28 mouse cellular contexts compared by ENCODE assay signal in genomic region chr5:104212531-104212930, GRCm38 (mm10). TPM values are rescaled to one million over a fixed set of nuclear protein-coding genes. Genes with fewer than 3 reads are reported as not detected.
DNase-seq lines count a peak whose midpoint lies in the region; ATAC-seq and TF ChIP-seq lines count a peak whose summit lies in the region.
"Had no signal": no experiment of that assay in that cellular context is flagged by ENCODE, and none has a peak within 500 bp of the region (broad histone marks: within the 10 kb centered on the region; RNA-seq: fewer than 3 reads in every experiment).

No protein-coding gene starts in this region.

- no peak overlapping the region for H3K27ac ChIP-seq in heart, adult 2 months
- no peak overlapping the region for H3K27ac ChIP-seq in heart, embryonic 11.5 days (ENCODE audit: low read depth, low read length)
- no peak overlapping the region for H3K27ac ChIP-seq in testis, adult 2 months (ENCODE audit: control insufficient read depth, insufficient read depth, low read depth, low read length)
- H3K27ac ChIP-seq in limb, embryonic 10.5 days: peak overlapping the region; percentile 42; the same call in 1 of the 2 replicates
- no peak overlapping the region for H3K27ac ChIP-seq in midbrain, postnatal 0 days (ENCODE audit: low read depth, low read length)
- H3K27ac ChIP-seq: embryonic facial prominence, embryonic 13.5 days; embryonic facial prominence, embryonic 15.5 days; forebrain, embryonic 10.5 days; forebrain, embryonic 12.5 days had no signal

- peak; percentile 14 for DNase-seq in gastrocnemius, postnatal 25 days
- no peak for DNase-seq in gastrocnemius, postnatal 4 days (ENCODE audit: low spot score in 2 of 2)
- peak; percentile 9 to 28 for DNase-seq in heart, adult 2 months
- DNase-seq in testis, postnatal 10 days (ENCODE audit: low spot score): no peak
- DNase-seq in limb, embryonic 10.5 days (ENCODE audit: low spot score): no peak
- DNase-seq in midbrain, postnatal 0 days (ENCODE audit: low spot score): no peak
- DNase-seq: adrenal gland, adult 2 months; adrenal gland, postnatal 10 days; adrenal gland, postnatal 25 days; cerebellum, adult 11-12 months; cerebellum, adult 2 months; cerebellum, adult 9-10 months; cerebellum, postnatal 10 days had no signal

- TF ChIP-seq EP300 in heart, adult 2 months (IDR thresholded peaks at IDR 0.05; ENCODE audit: insufficient read depth, low read depth, low read length): no peak

- no peaks in the 10 kb centered on the region for H3K9me3 ChIP-seq in heart, embryonic 11.5 days (replicated peaks; ENCODE audit: control insufficient read depth, low read length)
- no peaks in the 10 kb centered on the region for H3K9me3 ChIP-seq in limb, embryonic 10.5 days (replicated peaks)
- no peaks in the 10 kb centered on the region for H3K9me3 ChIP-seq in midbrain, postnatal 0 days (ENCODE audit: low read length)
- H3K9me3 ChIP-seq: embryonic facial prominence, embryonic 13.5 days; embryonic facial prominence, embryonic 15.5 days; forebrain, embryonic 10.5 days; forebrain, embryonic 12.5 days had no signal

- no peak overlapping the region for H3K4me3 ChIP-seq in heart, adult 2 months
- H3K4me3 ChIP-seq in heart, embryonic 11.5 days (ENCODE audit: low read depth, low read length): no peak overlapping the region
- H3K4me3 ChIP-seq in testis, adult 2 months (ENCODE audit: control insufficient read depth, low read depth, low read length): peak overlapping the region; percentile 5; the same call in 1 of the 2 replicates
- no peak overlapping the region for H3K4me3 ChIP-seq in limb, embryonic 10.5 days
- H3K4me3 ChIP-seq in midbrain, postnatal 0 days (ENCODE audit: low read depth, low read length): no peak overlapping the region
- H3K4me3 ChIP-seq: embryonic facial prominence, embryonic 13.5 days; embryonic facial prominence, embryonic 15.5 days; erythroblast, embryonic 14.5 days; forebrain, embryonic 10.5 days; forebrain, embryonic 12.5 days had no signal

- H3K9ac ChIP-seq in heart, adult 2 months (ENCODE audit: low read depth, low read length): no peak overlapping the region
- H3K9ac ChIP-seq in heart, embryonic 11.5 days (ENCODE audit: low read depth, low read length): no peak overlapping the region
- no peak overlapping the region for H3K9ac ChIP-seq in midbrain, postnatal 0 days (replicated peaks; ENCODE audit: low read length, poor library complexity, severe bottlenecking)
- H3K9ac ChIP-seq: embryonic facial prominence, embryonic 13.5 days; embryonic facial prominence, embryonic 15.5 days; forebrain, embryonic 12.5 days had no signal

- 63% methylated on average over 11 of the region's 11 CpGs for WGBS in heart, adult 2 months
- 71% methylated on average over 11 of the region's 11 CpGs for WGBS in heart, embryonic 11.5 days (ENCODE audit: insufficient replicate concordance)
- WGBS in limb, embryonic 10.5 days: 86% methylated on average over 11 of the region's 11 CpGs
- whole genome bisulfite sequencing in midbrain, postnatal 0 days: 80% methylated on average over 11 of the region's 11 CpGs

- H3K36me3 ChIP-seq in heart, adult 2 months (ENCODE audit: control insufficient read depth, insufficient read depth, low read length): no peaks in the 10 kb centered on the region
- no peaks in the 10 kb centered on the region for H3K36me3 ChIP-seq in heart, embryonic 11.5 days (ENCODE audit: control insufficient read depth, insufficient read depth, low read length)
- H3K36me3 ChIP-seq in testis, adult 2 months (ENCODE audit: control insufficient read depth, insufficient read depth, low read length): no peaks in the 10 kb centered on the region
- H3K36me3 ChIP-seq in limb, embryonic 10.5 days: no peaks in the 10 kb centered on the region
- no peaks in the 10 kb centered on the region for H3K36me3 ChIP-seq in midbrain, postnatal 0 days (ENCODE audit: insufficient read depth, low read length)
- H3K36me3 ChIP-seq: embryonic facial prominence, embryonic 13.5 days; embryonic facial prominence, embryonic 15.5 days; forebrain, embryonic 10.5 days; forebrain, embryonic 12.5 days had no signal

- TF ChIP-seq POLR2A in heart, adult 2 months (IDR thresholded peaks at IDR 0.05; ENCODE audit: insufficient read depth, low read depth, low read length): no peak
- TF ChIP-seq POLR2A in testis, adult 2 months (IDR thresholded peaks at IDR 0.05; ENCODE audit: control insufficient read depth, low read depth, low read length): no peak

- no peaks in the 10 kb centered on the region for H3K79me2 ChIP-seq in heart, adult 2 months (replicated peaks; ENCODE audit: control insufficient read depth, insufficient read depth, low read length)

- no peak for TF ChIP-seq CTCF in heart, adult 2 months (IDR thresholded peaks at IDR 0.05)
- no peak for TF ChIP-seq CTCF in testis, adult 2 months (IDR thresholded peaks at IDR 0.05; ENCODE audit: control insufficient read depth, insufficient read depth, insufficient replicate concordance, low read depth, low read length)
- no peak for TF ChIP-seq CTCF in midbrain, postnatal 0 days (IDR thresholded peaks at IDR 0.05)

- intact Hi-C loops in heart, adult 2 months (cut with DNase I): no loop called here

- H3K27me3 ChIP-seq in heart, adult 2 months (ENCODE audit: control insufficient read depth, insufficient read depth, low read length): no peaks in the 10 kb centered on the region
- H3K27me3 ChIP-seq in heart, embryonic 11.5 days (ENCODE audit: control insufficient read depth, insufficient read depth, low read length): no peaks in the 10 kb centered on the region
- no peaks in the 10 kb centered on the region for H3K27me3 ChIP-seq in testis, adult 2 months (ENCODE audit: control insufficient read depth, insufficient read depth, low read length)
- no peaks in the 10 kb centered on the region for H3K27me3 ChIP-seq in limb, embryonic 10.5 days (ENCODE audit: low read depth, poor library complexity, severe bottlenecking)
- H3K27me3 ChIP-seq in midbrain, postnatal 0 days (ENCODE audit: insufficient read depth, low read length): no peaks in the 10 kb centered on the region
- H3K27me3 ChIP-seq: embryonic facial prominence, embryonic 13.5 days; embryonic facial prominence, embryonic 15.5 days; forebrain, embryonic 12.5 days had no signal

- ATAC-seq in heart, embryonic 11.5 days (replicated peaks; ENCODE audit: insufficient number of reproducible peaks, low FRiP score, low TSS enrichment): no peak
- no peak for ATAC-seq in midbrain, postnatal 0 days (ENCODE audit: low FRiP score)
- ATAC-seq: forebrain, embryonic 14.5 days; forebrain, embryonic 16.5 days had no signal

- no peaks in the 10 kb centered on the region for H3K4me1 ChIP-seq in heart, adult 2 months (ENCODE audit: control insufficient read depth, insufficient read depth, low read length)
- H3K4me1 ChIP-seq in heart, embryonic 11.5 days (ENCODE audit: control insufficient read depth, insufficient read depth, low read length): no peaks in the 10 kb centered on the region
- H3K4me1 ChIP-seq in testis, adult 2 months (ENCODE audit: control insufficient read depth, insufficient read depth, low read length): peaks cover 15% of the 10 kb centered on the region
- no peaks in the 10 kb centered on the region for H3K4me1 ChIP-seq in limb, embryonic 10.5 days
- no peaks in the 10 kb centered on the region for H3K4me1 ChIP-seq in midbrain, postnatal 0 days (ENCODE audit: insufficient read depth, low read length)
- H3K4me1 ChIP-seq: embryonic facial prominence, embryonic 13.5 days; embryonic facial prominence, embryonic 15.5 days; forebrain, embryonic 10.5 days; forebrain, embryonic 12.5 days had no signal

- H3K4me2 ChIP-seq in heart, embryonic 11.5 days: no peak overlapping the region
- no peak overlapping the region for H3K4me2 ChIP-seq in midbrain, postnatal 0 days (ENCODE audit: low read depth, low read length, poor library complexity, severe bottlenecking)
- H3K4me2 ChIP-seq: embryonic facial prominence, embryonic 13.5 days; embryonic facial prominence, embryonic 15.5 days; forebrain, embryonic 12.5 days had no signal

RNA-seq across cellular contexts. Expression of gene Dmp1, which starts 10.1 kb away (rescaled TPM):
- 1 to 10 TPM; 2.0 to 2.2 TPM for total RNA-seq in gastrocnemius, postnatal 25 days (2021)
- total RNA-seq in gastrocnemius, postnatal 4 days (2021): 1 to 10 TPM; 2.0 TPM
- total RNA-seq in heart, adult 2 months (2021): not detected
- not detected in 2 replicates for polyA plus RNA-seq in heart, adult 2 months (2012; rRNA removed)
- not detected in 2 replicates for polyA plus RNA-seq in heart, embryonic 11.5 days (2014; fragmentation: Nextera tagmentation; extraction: Ambion mirVana)
- not detected in 2 replicates for polyA plus RNA-seq in testis, adult 2 months (2012; rRNA removed)
- not detected in 2 replicates for polyA plus RNA-seq in limb, embryonic 10.5 days (2016; fragmentation: Nextera tagmentation; extraction: Ambion mirVana)
- total RNA-seq in midbrain, postnatal 0 days (2014; rRNA removed): not detected in 2 replicates
- polyA plus RNA-seq in midbrain, postnatal 0 days (2015; fragmentation: Nextera tagmentation; extraction: Ambion mirVana): 0.23 and 0.28 TPM in 2 replicates
- total RNA-seq: adrenal gland, postnatal 25 days; ES-E14; MEL had no signal
- polyA plus RNA-seq: adrenal gland, adult 2 months; erythroblast, embryonic 14.5 days had no signal

RNA-seq across cellular contexts. Expression of gene Dspp, which starts 42.0 kb away (rescaled TPM):
- total RNA-seq in gastrocnemius, postnatal 25 days (2021): not detected
- total RNA-seq in gastrocnemius, postnatal 4 days (2021): not detected
- not detected for total RNA-seq in heart, adult 2 months (2021)
- polyA plus RNA-seq in heart, adult 2 months (2012; rRNA removed): not detected in 2 replicates
- polyA plus RNA-seq in heart, embryonic 11.5 days (2014; fragmentation: Nextera tagmentation; extraction: Ambion mirVana): not detected in 2 replicates
- polyA plus RNA-seq in testis, adult 2 months (2012; rRNA removed): not detected in 2 replicates
- not detected in 2 replicates for polyA plus RNA-seq in limb, embryonic 10.5 days (2016; fragmentation: Nextera tagmentation; extraction: Ambion mirVana)
- total RNA-seq in midbrain, postnatal 0 days (2014; rRNA removed): not detected in 2 replicates
- not detected in 2 replicates for polyA plus RNA-seq in midbrain, postnatal 0 days (2015; fragmentation: Nextera tagmentation; extraction: Ambion mirVana)
- total RNA-seq: adrenal gland, adult 2 months; adrenal gland, postnatal 10 days; adrenal gland, postnatal 25 days; adrenal gland, postnatal 4 days; ES-E14; MEL had no signal
- polyA plus RNA-seq: adrenal gland, adult 2 months; brain, embryonic 14.5 days; C2C12; embryonic facial prominence, embryonic 11.5 days; embryonic facial prominence, embryonic 15.5 days; erythroblast, embryonic 14.5 days; forebrain, embryonic 10.5 days; forebrain, embryonic 12.5 days; forebrain, embryonic 14.5 days had no signal

Comparison
In these comparisons a context has a peak if more than half of its experiments do, and no peak if none do; other contexts are left out.
1. DNase-seq: peak in gastrocnemius, postnatal 25 days (single experiment) and heart, adult 2 months (2 of 2); none in gastrocnemius, postnatal 4 days (0 of 2), testis, postnatal 10 days (single experiment), limb, embryonic 10.5 days (single experiment) and midbrain, postnatal 0 days (single experiment).